Mouse (Mus musculus) gastrocnemius, postnatal 36 days (tissue): Measurements from ENCODE around the gene Nav2. TPM values are rescaled to one million over a fixed set of nuclear protein-coding genes. Genes with fewer than 3 reads are reported as not detected.

Experiments
- DNase-seq, 2 experiments: peaks; one replicate each; pipeline ENCODE4 v3.0.0; 2022
- intact Hi-C: fragments of 180-260 bp; cut with DNase I; formaldehyde crosslinking; loops from one replicate; pipeline ENCODE4 v1.15.1; 2025
- total RNA-seq, 2 experiments: library from RNA; stranded (reverse); gene quantifications; 2 replicates each; pipeline ENCODE4 v1.2.3; 2021

Gene Nav2
- total RNA-seq, 2 experiments from 2014 or later, result 21.8 to 23.9 TPM

DNA sequence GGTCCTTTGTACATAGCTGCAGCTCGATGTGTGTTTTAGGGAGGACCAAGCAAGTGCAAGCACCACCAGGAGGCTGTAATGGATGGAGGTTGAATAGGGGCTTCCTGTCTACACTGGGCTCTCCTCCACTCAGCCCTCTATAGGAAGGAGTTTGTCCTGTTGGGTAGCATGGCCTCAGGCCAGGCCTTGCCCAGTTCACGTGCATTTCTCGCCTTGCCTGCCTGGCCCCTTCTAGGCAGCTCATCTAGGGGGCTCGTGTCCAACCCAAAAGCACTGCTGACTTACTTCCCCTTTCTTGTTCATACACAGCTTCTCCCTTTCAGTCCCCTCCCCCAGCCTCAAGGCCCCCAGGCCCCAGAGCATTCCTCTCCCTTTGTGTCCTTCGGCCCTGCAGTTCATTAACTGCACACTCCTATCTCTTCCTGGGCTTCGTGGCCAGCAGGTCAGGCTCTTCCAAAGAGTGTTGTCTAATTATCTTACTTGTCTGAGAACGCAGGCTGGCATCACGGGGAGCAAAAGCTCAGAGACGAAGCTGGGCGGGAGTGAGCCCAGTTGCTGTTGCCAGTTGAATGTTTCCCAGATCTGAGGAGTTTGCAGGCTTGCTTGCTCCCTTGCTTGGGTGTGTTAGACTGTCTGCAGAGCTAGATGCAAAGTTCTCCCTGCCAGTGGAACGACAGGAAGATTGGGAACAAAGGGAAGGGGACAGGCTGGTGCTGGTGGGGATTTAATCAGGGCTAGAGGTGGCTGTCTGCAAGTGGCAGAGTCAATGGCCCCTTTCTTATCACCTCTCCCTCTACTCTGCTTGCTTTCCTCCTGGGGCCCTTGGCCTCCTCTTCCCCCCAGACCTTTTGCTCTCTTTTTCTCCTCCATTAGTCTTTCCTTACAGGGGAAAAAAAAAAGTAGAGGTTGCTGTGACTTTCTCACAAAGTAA lies 636.5 kb downstream of the Nav2 start:
- intact Hi-C loops, result no loop called here
- DNase-seq, result no peak

DNA sequence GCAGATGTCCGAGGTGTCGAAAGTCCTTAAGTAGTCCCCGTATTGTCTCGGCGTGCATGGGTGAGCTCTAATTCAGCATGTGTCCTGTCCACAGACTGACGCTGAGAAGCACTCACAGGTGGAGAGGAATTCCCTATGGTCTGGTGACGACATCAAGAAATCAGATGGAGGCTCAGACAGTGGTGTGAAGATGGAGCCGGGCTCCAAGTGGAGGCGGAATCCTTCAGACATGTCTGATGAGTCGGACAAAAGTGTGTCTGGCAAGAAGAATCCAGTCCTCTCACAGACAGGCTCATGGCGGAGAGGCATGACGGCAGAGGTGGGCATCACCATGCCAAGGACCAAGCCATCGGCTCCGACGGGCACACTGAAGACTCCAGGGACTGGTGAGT lies 637.2 kb downstream of the Nav2 start:
- DNase-seq, result no peak
- intact Hi-C loops, result no loop called here

DNA sequence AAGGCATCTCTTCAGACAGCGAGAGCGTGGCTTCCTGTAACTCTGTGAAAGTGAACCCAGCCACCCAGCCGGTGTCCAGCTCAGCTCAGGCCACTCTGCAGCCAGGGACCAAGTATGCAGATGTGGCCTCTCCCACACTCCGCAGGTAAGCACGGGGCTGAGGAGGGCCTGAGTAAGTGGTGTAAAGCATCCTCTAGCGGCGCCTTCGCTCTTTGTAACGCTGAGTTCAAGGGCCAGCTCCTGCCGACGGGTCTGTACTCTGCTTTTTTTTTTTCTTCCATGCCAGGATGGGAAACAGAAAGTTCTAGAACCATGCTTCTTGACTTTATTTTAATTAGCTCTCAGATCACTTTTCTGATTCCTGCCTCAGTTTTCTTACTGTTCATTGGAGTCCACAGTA lies 639.9 kb downstream of the Nav2 start:
- DNase-seq, result no peak
- intact Hi-C loops, result no loop called here

DNA sequence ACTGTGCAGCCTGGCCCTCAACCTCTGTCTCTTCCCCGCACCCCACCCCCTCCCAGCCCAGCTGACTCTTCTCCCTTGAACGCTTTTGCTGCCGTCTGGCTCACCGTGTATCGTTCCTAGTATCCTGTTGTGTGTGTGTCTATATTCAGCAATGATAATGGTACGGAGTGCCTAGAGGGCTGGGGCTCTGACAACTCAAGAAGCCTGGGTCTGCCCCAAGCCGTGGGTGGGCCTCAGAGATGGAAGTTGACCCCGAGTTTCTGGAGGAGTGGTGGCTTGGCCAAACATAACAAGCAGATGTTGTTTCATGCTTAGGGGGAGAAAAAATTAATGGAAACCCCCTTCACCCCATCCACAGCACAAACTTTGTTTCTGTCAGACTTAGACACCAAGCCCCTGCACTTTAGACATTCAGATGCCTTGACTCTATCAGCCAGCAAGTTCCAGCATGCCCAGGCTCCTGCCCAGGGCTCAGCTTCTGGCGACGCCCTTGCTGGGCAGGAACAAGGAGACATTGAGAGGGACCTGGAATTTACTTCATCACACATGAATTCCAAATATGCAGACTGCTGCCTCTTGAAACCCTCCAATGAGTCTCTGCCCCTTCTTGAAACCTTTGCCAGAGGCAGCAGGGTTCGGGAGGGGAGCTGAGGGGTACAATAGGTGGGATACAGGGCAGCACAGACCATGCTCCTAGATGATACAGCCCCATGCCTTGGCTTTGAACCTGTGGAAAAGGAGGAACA lies 644.9 kb downstream of the Nav2 start:
- intact Hi-C loops, result no loop called here
- no peak for DNase-seq

DNA sequence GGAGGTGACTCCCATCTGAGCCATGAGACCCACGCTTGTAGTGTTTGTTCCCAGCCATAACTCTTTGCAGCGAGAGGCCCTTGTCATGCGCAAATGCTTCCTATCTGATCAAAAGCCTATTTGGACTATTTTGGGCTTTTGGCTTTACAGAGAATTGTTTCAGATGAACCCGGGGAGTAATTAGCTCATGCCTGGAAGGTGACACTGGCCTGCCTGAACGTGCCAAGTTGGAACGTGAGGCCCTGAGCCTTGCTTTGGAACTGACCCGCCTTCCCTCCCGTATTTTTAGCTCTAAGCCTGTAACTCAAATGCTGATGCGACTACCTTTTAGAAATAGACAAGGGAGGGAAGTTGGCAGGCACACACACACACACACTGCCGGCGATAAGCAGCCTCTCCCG lies 649.7 kb downstream of the Nav2 start:
- no peak for DNase-seq
- intact Hi-C loops, result no loop called here

DNA sequence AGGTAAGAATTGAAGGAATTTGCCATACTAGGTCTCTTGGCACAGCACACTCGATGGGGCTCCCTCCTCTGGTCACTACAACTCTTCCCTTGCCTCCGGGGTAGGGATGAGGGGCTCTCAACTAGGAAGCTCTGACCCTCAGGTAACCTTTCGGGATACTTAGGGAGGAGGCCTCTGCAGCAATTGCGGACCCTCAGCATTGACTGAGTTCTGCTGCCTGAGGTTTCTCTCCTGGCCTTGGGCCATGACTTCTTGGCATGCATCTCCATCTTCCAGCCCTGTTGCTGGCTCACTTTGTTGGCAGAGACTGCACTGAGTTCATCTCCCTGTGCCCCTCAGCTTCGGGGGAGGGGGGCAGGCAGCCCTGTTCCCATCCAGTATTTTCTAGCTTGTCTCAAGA lies 650.4 kb downstream of the Nav2 start:
- intact Hi-C loops, result no loop called here
- no peak for DNase-seq

DNA sequence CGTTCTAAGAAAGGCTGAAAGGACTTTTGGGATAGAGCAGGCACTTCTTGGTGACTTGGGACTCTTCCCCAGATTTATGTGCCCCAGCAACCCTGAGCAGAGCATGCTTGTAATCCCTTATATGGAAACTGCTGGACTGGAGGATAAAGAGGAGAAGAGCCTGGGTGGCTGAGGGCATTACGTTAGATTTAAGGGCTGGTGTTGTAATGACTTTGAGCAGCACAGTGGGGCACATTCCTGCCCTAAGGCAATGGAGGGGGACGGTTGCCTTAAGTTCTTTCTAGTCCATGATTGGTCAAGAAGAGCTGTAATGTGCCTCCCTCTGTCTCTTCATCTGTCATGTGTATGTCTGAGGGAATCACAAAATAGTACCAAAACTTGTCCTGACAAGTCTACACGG lies 651.5 kb downstream of the Nav2 start:
- no peak for DNase-seq
- intact Hi-C loops, result no loop called here

DNA sequence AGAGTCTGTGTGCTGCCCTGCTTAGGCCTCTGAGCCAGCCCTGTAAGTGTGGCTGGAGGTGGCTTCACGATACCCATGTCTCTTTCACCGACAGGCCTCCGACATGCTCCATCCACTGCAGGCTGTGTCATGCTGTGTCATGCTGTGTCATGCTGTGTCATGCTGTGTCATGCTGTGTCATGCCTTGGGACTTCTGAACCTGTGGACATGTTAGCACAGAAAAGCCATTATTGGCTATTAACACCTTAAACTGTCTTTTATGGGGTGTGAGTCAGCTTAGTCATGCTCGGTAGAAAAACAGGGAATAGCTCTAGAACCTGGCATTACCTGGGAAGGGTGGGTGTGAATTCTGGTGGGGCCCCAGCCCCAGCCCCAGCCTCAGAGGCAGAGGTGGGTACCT lies 653.9 kb downstream of the Nav2 start:
- intact Hi-C loops, result no loop called here
- no peak for DNase-seq

DNA sequence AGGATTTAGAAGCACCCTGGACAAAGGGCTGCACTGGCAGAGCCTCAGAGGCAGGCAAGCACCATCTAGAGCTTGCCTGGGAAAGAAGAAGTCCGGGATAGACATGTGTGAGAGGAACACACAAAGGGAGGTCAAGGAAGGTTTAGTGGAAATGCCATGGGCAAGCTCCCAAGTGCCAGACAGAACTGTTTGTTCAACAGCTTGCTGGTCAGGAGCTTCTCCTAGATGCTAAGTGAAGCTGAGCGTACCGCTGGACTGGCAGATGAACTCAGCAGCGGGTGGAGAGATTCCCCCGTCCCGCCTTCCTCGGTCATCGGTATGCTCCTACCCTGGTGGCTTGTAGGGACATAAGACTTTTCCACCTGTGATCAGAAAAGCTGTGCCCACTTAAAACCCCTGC lies 654.3 kb downstream of the Nav2 start:
- DNase-seq, result no peak
- intact Hi-C loops, result no loop called here

DNA sequence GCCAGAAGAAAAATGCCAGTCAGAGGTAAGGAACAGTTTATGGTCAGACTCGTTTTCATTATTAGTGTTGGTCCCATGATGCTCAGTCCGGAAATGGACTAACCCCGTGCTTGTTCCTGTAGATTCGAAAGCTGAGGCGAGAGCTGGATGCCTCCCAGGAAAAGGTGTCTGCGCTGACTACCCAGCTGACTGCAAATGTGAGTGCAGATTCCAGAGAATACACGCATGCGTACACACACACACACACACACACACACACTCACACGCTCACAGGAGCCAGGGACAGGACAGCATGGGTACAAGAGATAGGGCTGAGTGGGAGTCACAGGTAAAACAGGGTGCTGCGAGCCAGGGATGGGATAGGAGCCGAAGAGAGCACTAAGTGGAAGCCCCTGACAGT lies 656.6 kb downstream of the Nav2 start:
- DNase-seq, result no peak
- intact Hi-C loops, result no loop called here

DNA sequence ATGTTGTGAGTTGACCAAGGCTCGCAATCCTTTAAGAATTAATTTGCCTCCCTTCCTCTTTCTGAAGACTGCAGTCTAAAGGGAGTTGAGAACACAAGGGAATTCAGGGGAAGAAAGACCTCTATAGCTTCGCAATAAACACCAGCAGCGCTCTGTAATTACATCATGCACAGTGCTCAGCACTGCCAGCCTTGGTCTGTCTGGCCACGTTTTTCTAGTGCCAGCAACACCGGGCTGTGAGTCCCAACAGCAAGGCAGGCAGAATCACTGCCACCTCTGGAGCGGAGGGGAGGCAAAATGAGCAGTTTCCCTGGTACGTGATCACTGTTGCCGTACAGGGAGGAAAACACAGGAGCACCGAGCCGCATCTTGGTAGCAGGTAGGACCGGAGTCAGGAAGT lies 657.3 kb downstream of the Nav2 start:
- no peak for DNase-seq
- intact Hi-C loops, result no loop called here

DNA sequence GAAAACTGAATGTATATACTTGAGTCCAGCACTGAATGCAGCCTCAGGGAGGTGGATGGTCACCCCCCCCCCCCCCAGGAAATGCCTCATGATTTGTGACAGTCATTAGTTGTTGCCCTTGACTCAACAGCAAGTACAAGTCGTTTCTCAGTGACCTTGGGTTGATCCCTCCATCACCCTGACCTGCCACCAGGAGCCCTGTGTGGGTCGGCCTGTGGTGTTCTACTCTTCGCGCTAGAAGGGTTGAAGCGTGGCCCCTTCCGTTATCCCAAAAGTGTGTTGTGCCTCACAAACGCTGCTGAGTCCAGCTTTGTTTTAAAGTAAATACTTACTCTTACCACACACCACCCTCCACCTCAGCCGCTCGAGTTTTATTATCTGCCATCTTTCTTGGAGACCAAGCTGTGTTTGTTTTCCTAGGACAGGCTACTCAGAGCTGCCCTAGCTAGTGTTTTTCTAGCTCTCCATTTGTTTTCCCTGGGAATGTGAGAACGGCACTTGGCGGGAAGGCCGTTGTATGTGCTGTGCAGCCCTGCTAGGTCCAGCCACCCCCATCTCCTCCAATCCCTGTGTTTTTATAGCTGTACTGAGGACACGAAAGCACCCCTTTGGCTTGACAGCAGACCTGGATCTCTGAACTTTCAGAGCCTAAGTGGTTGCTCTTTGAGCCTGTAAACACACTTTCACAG lies 659.0 kb downstream of the Nav2 start:
- no peak for DNase-seq
- intact Hi-C loops, result no loop called here

DNA sequence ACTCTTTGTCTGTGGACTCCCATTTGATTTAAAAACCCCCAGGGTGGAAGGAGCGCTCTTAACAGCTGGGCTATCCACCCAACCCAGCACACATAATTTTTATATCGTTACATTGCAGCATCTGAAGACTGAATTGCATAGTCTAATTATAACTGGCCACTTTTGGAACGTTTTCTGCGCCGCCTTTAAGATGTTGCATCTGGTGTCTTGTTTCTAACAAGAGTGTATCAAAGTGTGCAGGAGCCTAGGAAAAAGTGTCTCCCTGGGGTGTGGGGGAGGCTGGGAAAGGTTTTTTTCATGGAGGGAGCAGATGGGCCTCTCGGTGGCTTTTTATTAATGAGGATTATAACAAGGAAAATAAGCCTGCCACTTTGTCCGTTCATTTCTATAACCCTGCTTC lies 661.1 kb downstream of the Nav2 start:
- DNase-seq, result no peak
- intact Hi-C loops, result no loop called here

DNA sequence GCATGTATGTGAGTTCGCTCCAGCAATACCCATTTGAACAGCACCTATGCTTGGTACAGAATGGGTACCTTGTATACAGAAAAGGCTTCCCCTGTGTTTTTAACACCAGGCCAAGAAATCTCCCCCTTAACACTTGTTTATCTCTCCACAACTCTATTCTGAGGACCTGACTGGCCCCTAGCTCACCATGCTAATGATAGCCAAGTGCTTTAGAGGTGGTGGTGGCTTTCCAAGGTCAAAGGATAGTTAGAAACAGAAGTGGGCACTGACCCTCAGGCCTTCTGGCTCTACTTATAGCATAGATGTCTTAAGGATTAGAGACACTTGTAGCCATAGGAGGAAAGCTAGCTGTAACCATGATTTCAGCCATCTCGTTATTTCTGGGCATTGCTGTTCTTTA lies 663.1 kb downstream of the Nav2 start:
- DNase-seq, result no peak
- intact Hi-C loops, result no loop called here

DNA sequence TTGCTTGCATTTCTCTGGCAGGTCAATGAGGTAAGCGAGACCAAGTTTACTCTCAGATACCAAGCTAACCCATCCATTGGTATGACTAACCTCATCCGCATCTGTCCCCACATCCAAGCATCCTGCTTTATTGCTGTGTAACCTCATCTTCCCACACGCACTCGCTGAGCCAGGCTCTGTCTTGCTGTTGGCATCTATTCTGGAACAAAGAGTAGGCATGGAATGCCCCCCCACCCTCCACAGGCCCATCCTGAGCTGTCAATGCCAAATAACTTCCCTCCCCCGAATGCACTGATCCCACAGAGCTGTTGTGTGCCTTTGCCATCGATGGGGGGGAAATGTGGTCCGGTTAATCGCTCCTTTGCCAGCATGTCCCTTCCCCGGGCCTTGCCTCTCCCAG lies 666.7 kb downstream of the Nav2 start:
- intact Hi-C loops, result no loop called here
- DNase-seq, result no peak

DNA sequence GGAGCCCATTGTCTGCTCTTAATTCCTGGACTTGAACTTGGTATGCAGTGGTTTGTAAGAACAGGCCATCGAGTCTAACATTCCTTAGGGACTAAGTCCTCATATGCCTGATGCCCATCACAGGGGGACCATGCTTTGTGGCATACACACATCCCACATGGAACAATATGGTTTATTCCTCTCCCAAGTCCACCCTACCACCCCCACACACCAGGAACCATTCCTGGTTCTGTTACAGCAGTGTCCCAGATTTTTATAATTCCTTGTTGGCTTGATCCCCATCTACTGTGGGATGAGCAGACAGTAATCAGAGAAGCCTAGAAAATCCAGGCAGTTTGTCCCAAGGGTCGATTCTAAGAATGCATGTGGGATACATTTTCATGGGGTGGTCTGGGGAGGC lies 668.6 kb downstream of the Nav2 start:
- DNase-seq, result no peak
- intact Hi-C loops, result no loop called here

DNA sequence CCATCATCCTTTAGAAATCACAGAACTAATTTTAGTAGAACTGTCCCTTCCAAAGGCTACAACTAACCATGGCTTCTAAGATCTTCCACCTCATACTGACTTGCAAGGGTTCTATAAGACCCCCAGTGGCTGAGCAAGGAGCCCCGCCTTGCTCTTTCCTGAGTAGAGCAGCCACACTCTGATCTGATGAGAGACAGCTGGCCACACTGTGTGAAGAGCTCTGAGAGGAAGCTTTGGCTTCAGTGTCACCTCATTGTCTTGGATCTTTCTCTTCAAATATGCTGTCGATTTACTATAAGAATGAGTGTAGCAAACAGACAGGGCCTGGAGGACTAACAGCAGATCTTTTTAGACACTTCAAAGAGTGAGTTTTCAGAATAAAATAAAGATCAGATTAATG lies 673.4 kb downstream of the Nav2 start:
- intact Hi-C loops, result no loop called here
- DNase-seq, result no peak

DNA sequence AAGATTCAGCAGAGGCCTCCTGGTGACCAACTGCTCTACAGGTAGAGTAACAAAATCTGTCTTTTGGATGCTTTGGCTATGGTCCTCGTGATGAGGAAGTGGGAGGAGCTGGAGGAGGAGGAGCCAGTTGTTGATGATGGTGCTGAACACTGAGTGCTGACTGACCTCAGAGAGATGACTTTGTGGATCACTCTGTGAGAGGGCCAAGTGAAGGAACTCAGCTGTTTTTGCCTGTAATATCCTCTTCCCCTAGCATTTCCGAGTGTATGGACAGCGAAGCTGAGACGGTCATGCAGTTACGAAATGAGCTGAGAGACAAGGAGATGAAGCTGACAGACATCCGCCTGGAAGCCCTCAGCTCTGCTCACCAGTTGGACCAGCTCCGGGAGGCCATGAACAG lies 674.0 kb downstream of the Nav2 start:
- DNase-seq, result no peak
- intact Hi-C loops, result no loop called here

DNA sequence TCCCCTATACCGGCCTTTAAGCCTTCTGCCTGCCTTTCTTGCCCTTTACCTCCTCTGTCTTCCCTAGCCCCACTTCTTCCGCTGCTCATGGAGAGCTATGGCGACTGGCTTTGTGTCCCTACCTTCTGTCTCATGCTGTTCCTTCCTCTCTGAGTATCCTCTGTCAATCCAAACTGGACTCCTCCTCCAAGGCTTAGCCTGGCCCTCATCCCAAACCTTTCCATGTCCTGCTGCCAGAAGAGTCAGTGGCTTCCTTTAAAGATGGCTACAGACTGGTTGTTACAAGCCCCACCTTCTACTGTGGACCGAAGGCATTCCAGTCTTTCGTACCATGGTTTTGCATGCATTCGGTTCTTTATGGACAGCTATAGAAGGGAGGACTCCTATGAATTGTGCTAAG lies 674.7 kb downstream of the Nav2 start:
- intact Hi-C loops, result no loop called here

DNA sequence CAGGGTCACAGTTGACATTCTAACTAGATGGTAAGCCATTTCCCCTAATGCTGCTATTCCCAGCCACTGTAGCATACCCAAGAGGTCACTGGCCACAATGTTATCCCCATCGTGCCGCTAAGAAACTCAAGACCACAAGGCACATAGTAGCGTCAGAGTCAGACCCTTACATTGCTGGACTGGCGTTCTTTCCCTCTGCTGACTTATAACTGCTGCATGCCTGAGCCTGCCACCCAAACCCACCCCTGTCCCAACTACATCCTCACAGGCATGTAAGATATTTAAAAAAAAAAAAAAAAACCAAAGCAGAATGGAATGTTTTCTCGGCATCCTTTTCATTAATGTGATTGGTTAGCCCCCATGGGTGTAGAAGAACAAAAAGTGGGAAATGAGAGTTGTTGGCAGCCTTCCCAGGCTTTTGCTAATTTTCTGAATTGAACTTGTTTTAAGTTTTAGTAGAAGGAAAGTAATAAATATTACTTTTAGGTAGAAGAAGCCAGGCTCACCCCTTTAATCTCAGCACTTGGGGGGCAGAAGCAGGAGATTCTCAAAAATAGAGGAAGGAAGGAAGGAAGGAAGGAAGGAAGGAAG lies 678.1 kb downstream of the Nav2 start:
- intact Hi-C loops, result no loop called here

More for the DNA sequence above, 674.7 kb downstream of the Nav2 start:
- no peak for DNase-seq

DNA sequence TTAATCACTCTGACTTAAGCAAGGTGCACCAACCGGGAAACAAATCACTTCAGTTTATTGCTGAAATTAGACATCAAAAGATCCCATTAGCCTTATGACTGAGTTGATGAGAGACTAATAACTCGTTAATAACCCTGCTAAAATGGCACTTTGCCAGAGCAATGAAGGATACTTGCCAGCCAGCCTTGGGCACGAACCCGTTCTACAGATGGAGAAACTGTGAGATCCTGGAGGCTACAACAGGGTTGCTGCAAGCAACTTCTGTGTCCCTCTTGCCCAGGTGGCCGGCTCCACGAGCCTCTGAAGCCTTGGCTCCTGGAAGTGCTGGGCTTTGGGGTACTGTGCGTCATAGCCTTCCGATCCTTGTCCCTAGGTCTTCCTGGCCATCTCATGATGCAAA lies 681.1 kb downstream of the Nav2 start:
- no peak for DNase-seq
- intact Hi-C loops, result no loop called here

More for the DNA sequence above, 678.1 kb downstream of the Nav2 start:
- no peak for DNase-seq
